Mouse (Mus musculus) stomach, embryonic 16.5 days (tissue): ENCODE measurements around the gene Mob3b. TPM values are rescaled to one million over a fixed set of nuclear protein-coding genes. Genes with fewer than 3 reads are reported as not detected.

Source experiments
- ATAC-seq: fragments of 200-750 bp; cut with Nextera tagmentation; 2 replicates; pipeline ENCODE4 v1.8.0; 2017; ENCODE audit warnings: moderate number of reproducible peaks, moderate TSS enrichment; ENCODE audit not compliant: insufficient read depth, low FRiP score
- H3K27ac ChIP-seq: fragments of 300-500 bp; sonication (generic); 2 replicates; pipeline ENCODE4 v1.5.1; 2014; ENCODE audit warnings: low read length
- H3K27me3 ChIP-seq: fragments of 300-500 bp; sonication (generic); 2 replicates; pipeline ENCODE4 v1.6.1; 2014; ENCODE audit warnings: low read length, control low read depth, mixed read lengths; ENCODE audit not compliant: control insufficient read depth, insufficient read depth
- H3K36me3 ChIP-seq: fragments of 300-500 bp; sonication (generic); 2 replicates; pipeline ENCODE4 v1.6.1; 2014; ENCODE audit warnings: low read length; ENCODE audit not compliant: control insufficient read depth, insufficient read depth
- H3K4me1 ChIP-seq: fragments of 300-500 bp; sonication (generic); 2 replicates; pipeline ENCODE4 v1.6.1; 2014; ENCODE audit warnings: low read length, control low read depth, mixed read lengths; ENCODE audit not compliant: control insufficient read depth, insufficient read depth
- H3K4me2 ChIP-seq: fragments of 300-500 bp; sonication (generic); 2 replicates; pipeline ENCODE4 v1.6.1; 2014; ENCODE audit warnings: low read depth, low read length, mixed read lengths
- H3K4me3 ChIP-seq: fragments of 300-500 bp; sonication (generic); replicated peaks from 2 replicates; pipeline ENCODE4 v1.5.1; 2014; ENCODE audit warnings: mild to moderate bottlenecking, low read length
- H3K9ac ChIP-seq: fragments of 300-500 bp; sonication (generic); 2 replicates; pipeline ENCODE4 v1.6.1; 2014; ENCODE audit warnings: low read length
- H3K9me3 ChIP-seq: fragments of 300-500 bp; sonication (generic); replicated peaks from 2 replicates; pipeline ENCODE4 v1.6.1; 2016; ENCODE audit warnings: low read length, control low read depth; ENCODE audit not compliant: control insufficient read depth
- WGBS: fragments of 180-500 bp; shearing (Covaris S2); extraction: QIAGEN DNeasy Blood & Tissue Kit; methylation state at CpG from one replicate; pipeline ENCODE4 v1.1.7; 2014; 5-methylcytosine and 5-hydroxymethylcytosine counted together
- polyA plus RNA-seq: library from polyadenylated mRNA; unstranded; fragments of >200 nt; fragmentation: Nextera tagmentation; extraction: Ambion mirVana; gene quantifications from 2 replicates; pipeline ENCODE4 v1.2.1, GENCODE M21; 2015

The Mob3b gene
- polyA plus RNA-seq, 1 experiment from 2014 or later = 26.8 TPM

- H3K36me3 ChIP-seq = no peaks in the 10 kb centered on the region
- no peak overlapping the region for H3K4me3 ChIP-seq
- H3K4me1 ChIP-seq = peaks cover 22% of the 10 kb centered on the region
- H3K9me3 ChIP-seq = no peaks in the 10 kb centered on the region
- ATAC-seq = no peak
- H3K4me2 ChIP-seq = no peak overlapping the region
- H3K9ac ChIP-seq = no peak overlapping the region
- H3K27me3 ChIP-seq = no peaks in the 10 kb centered on the region
- 62% methylated on average over 6 of the region's 6 CpGs for WGBS
- no peak overlapping the region for H3K27ac ChIP-seq
Measured at GRCm38 (mm10) chr4:35138077-35138476, 19.2 kb downstream of the Mob3b start.

GRCm38 (mm10) chr4:35136996-35137395, 20.3 kb downstream of the Mob3b start:
- WGBS = 54% methylated on average over 8 of the region's 8 CpGs
- H3K36me3 ChIP-seq = no peaks in the 10 kb centered on the region

GRCm38 (mm10) chr4:35135806-35136205, 21.5 kb downstream of the Mob3b start:
- 68% methylated on average over 4 of the region's 4 CpGs for WGBS
- Histone ChIP-seq H3K9ac (no peak overlapping the region), H3K4me3 (no peak overlapping the region), H3K27me3 (no peaks in the 10 kb centered on the region), H3K4me1 (peaks cover 22% of the 10 kb centered on the region), H3K27ac (no peak overlapping the region), H3K4me2 (no peak overlapping the region), H3K36me3 (no peaks in the 10 kb centered on the region), H3K9me3 (no peaks in the 10 kb centered on the region)
- no peak for ATAC-seq

More at GRCm38 (mm10) chr4:35136996-35137395, 20.3 kb downstream of the Mob3b start:
- no peaks in the 10 kb centered on the region for H3K27me3 ChIP-seq
- ATAC-seq = no peak
- no peak overlapping the region for H3K27ac ChIP-seq
- H3K4me1 ChIP-seq = peaks cover 22% of the 10 kb centered on the region
- H3K4me3 ChIP-seq = no peak overlapping the region
- H3K9ac ChIP-seq = no peak overlapping the region
- H3K4me2 ChIP-seq = no peak overlapping the region
- H3K9me3 ChIP-seq = no peaks in the 10 kb centered on the region

GRCm38 (mm10) chr4:35134846-35135611, 22.3 kb downstream of the Mob3b start:
- Histone ChIP-seq H3K36me3 (no peaks in the 10 kb centered on the region), H3K4me1 (peaks cover 26% of the 10 kb centered on the region), H3K4me2 (no peak overlapping the region), H3K27me3 (no peaks in the 10 kb centered on the region), H3K9ac (no peak overlapping the region), H3K27ac (no peak overlapping the region), H3K4me3 (no peak overlapping the region), H3K9me3 (no peaks in the 10 kb centered on the region)
- WGBS = 44% methylated on average over 15 of the region's 15 CpGs
- no peak for ATAC-seq

GRCm38 (mm10) chr4:35133411-35133810, 23.9 kb downstream of the Mob3b start:
- WGBS = 89% methylated on average over 4 of the region's 4 CpGs
- ATAC-seq = no peak
- H3K4me2 ChIP-seq = no peak overlapping the region
- H3K27ac ChIP-seq = no peak overlapping the region
- no peak overlapping the region for H3K9ac ChIP-seq
- peaks cover 28% of the 10 kb centered on the region for H3K4me1 ChIP-seq
- no peak overlapping the region for H3K4me3 ChIP-seq
- H3K27me3 ChIP-seq = no peaks in the 10 kb centered on the region
- no peaks in the 10 kb centered on the region for H3K9me3 ChIP-seq
- no peaks in the 10 kb centered on the region for H3K36me3 ChIP-seq

- peaks cover 27% of the 10 kb centered on the region for H3K4me1 ChIP-seq
- H3K36me3 ChIP-seq = no peaks in the 10 kb centered on the region
- H3K4me3 ChIP-seq = no peak overlapping the region
- no peak for ATAC-seq
- WGBS = 84% methylated on average over 4 of the region's 4 CpGs
- H3K4me2 ChIP-seq = no peak overlapping the region
- no peak overlapping the region for H3K9ac ChIP-seq
- no peak overlapping the region for H3K27ac ChIP-seq
- H3K9me3 ChIP-seq = no peaks in the 10 kb centered on the region
- H3K27me3 ChIP-seq = no peaks in the 10 kb centered on the region
Measured at GRCm38 (mm10) chr4:35131592-35131991, 25.7 kb downstream of the Mob3b start.

GRCm38 (mm10) chr4:35130411-35130948, 26.8 kb downstream of the Mob3b start:
- H3K36me3 ChIP-seq = no peaks in the 10 kb centered on the region
- H3K9me3 ChIP-seq = no peaks in the 10 kb centered on the region
- H3K4me3 ChIP-seq = no peak overlapping the region
- 34% methylated on average over 6 of the region's 6 CpGs for WGBS
- peak; percentile 70; the same call in 1 of the 2 replicates for ATAC-seq
- peak overlapping the region; percentile 63 for H3K27ac ChIP-seq
- H3K4me1 ChIP-seq = peaks cover 28% of the 10 kb centered on the region
- no peaks in the 10 kb centered on the region for H3K27me3 ChIP-seq
- no peak overlapping the region for H3K9ac ChIP-seq
- H3K4me2 ChIP-seq = no peak overlapping the region

GRCm38 (mm10) chr4:35127759-35128158, 29.5 kb downstream of the Mob3b start:
- Histone ChIP-seq H3K36me3 (no peaks in the 10 kb centered on the region), H3K4me3 (no peak overlapping the region), H3K4me1 (peaks cover 33% of the 10 kb centered on the region), H3K9ac (no peak overlapping the region), H3K27ac (no peak overlapping the region), H3K4me2 (no peak overlapping the region), H3K27me3 (no peaks in the 10 kb centered on the region), H3K9me3 (no peaks in the 10 kb centered on the region)
- no peak for ATAC-seq
- WGBS = 38% methylated on average over 6 of the region's 6 CpGs

- H3K9me3 ChIP-seq = no peaks in the 10 kb centered on the region
- peaks cover 39% of the 10 kb centered on the region for H3K4me1 ChIP-seq
- no peak overlapping the region for H3K4me3 ChIP-seq
- 66% methylated on average over 9 of the region's 9 CpGs for WGBS
- no peak overlapping the region for H3K9ac ChIP-seq
- H3K36me3 ChIP-seq = no peaks in the 10 kb centered on the region
- ATAC-seq = no peak
- no peaks in the 10 kb centered on the region for H3K27me3 ChIP-seq
- no peak overlapping the region for H3K27ac ChIP-seq
- no peak overlapping the region for H3K4me2 ChIP-seq
Measured at GRCm38 (mm10) chr4:35126776-35127175, 30.5 kb downstream of the Mob3b start.
